In genomic region chr10:75860746-75861145, GRCm38 (mm10) we compare ENCODE assay signal across 9 mouse cellular contexts. TPM values are rescaled to one million over a fixed set of nuclear protein-coding genes. Genes with fewer than 3 reads are reported as not detected.
DNase-seq lines count a peak whose midpoint lies in the region; ATAC-seq lines count a peak whose summit lies in the region.
"Had no signal": no experiment of that assay in that cellular context is flagged by ENCODE, and none has a peak within 500 bp of the region (broad histone marks: within the 10 kb centered on the region; RNA-seq: fewer than 3 reads in every experiment).

No protein-coding gene starts in this region.

- 32% methylated on average over 7 of the region's 7 CpGs for WGBS in limb, embryonic 12.5 days
- WGBS in stomach, embryonic 16.5 days = 31% methylated on average over 7 of the region's 7 CpGs

- intact Hi-C loops in gastrocnemius, postnatal 36 days (cut with DNase I) = no loop called here

- H3K9me3 ChIP-seq in limb, embryonic 12.5 days = 0 out of 2 replicates have a peak, but pooled peaks cover 3% of the 10 kb centered on the region
- H3K9me3 ChIP-seq in stomach, embryonic 16.5 days (replicated peaks; ENCODE audit: control insufficient read depth, low read length) = no peaks in the 10 kb centered on the region

- no peak overlapping the region for H3K9ac ChIP-seq in limb, embryonic 12.5 days (replicated peaks)
- peak overlapping the region; percentile 86; the same call in 1 of the 2 replicates for H3K9ac ChIP-seq in stomach, embryonic 16.5 days (ENCODE audit: low read length)

- H3K27ac ChIP-seq in limb, embryonic 12.5 days = peak overlapping the region; percentile 97
- H3K27ac ChIP-seq in stomach, embryonic 16.5 days (ENCODE audit: low read length) = peak overlapping the region; percentile 97

- peak overlapping the region; percentile 81 for H3K4me2 ChIP-seq in limb, embryonic 12.5 days
- peak overlapping the region; percentile 74; the same call in 1 of the 2 replicates for H3K4me2 ChIP-seq in stomach, embryonic 16.5 days (ENCODE audit: low read depth, low read length)

- peak overlapping the region; percentile 72; the same call in 1 of the 2 replicates for H3K4me3 ChIP-seq in limb, embryonic 12.5 days (replicated peaks)
- no peak overlapping the region for H3K4me3 ChIP-seq in stomach, embryonic 16.5 days (replicated peaks; ENCODE audit: low read length)

- peak; percentile 19 for ATAC-seq in granulocyte monocyte progenitor cell, adult 5-6 weeks (replicated peaks; ENCODE audit: poor library complexity, severe bottlenecking)
- no peak for ATAC-seq in limb, embryonic 12.5 days (ENCODE audit: insufficient number of reproducible peaks, insufficient read depth, low FRiP score, low TSS enrichment, low read depth)
- ATAC-seq in stomach, embryonic 16.5 days (ENCODE audit: insufficient read depth, low FRiP score) = no peak

- DNase-seq in kidney, adult 9 months = peak; percentile 49
- DNase-seq in kidney, adult 18-20 months = no peak
- DNase-seq in NIH3T3 (ENCODE audit: low read depth) = peak; percentile 28
- DNase-seq in right cerebral cortex, postnatal 14 days = no peak
- no peak for DNase-seq in gastrocnemius, postnatal 36 days

- no peaks in the 10 kb centered on the region for H3K27me3 ChIP-seq in limb, embryonic 12.5 days
- H3K27me3 ChIP-seq in stomach, embryonic 16.5 days (ENCODE audit: control insufficient read depth, insufficient read depth, low read length) = no peaks in the 10 kb centered on the region
- H3K27me3 ChIP-seq: Patski had no signal

- peaks cover 24% of the 10 kb centered on the region for H3K36me3 ChIP-seq in limb, embryonic 12.5 days
- no peaks in the 10 kb centered on the region for H3K36me3 ChIP-seq in stomach, embryonic 16.5 days (ENCODE audit: control insufficient read depth, insufficient read depth, low read length)

- H3K4me1 ChIP-seq in limb, embryonic 12.5 days (replicated peaks) = peaks cover 27% of the 10 kb centered on the region
- H3K4me1 ChIP-seq in stomach, embryonic 16.5 days (ENCODE audit: control insufficient read depth, insufficient read depth, low read length) = peaks cover 18% of the 10 kb centered on the region

RNA-seq across cellular contexts. Expression of gene Mif, which starts 0.7 kb away (rescaled TPM):
- total RNA-seq in granulocyte monocyte progenitor cell, adult 5-6 weeks (2014; fragmentation: Nextera tagmentation) = 657 and 889 TPM in 2 replicates
- total RNA-seq in granulocyte monocyte progenitor cell, adult 5-6 weeks (2017) = 712 and 870 TPM in 2 replicates
- polyA plus RNA-seq in limb, embryonic 12.5 days (2016; fragmentation: Nextera tagmentation; extraction: Ambion mirVana) = 1,855 and 1,928 TPM in 2 replicates
- polyA plus RNA-seq in stomach, embryonic 16.5 days (2015; fragmentation: Nextera tagmentation; extraction: Ambion mirVana) = 1,459 and 1,538 TPM in 2 replicates
- 100 to 1,000 TPM; 135 to 144 TPM for total RNA-seq in gastrocnemius, postnatal 36 days (2021)

RNA-seq across cellular contexts. Expression of gene Gstt2, which starts 23.5 kb away (rescaled TPM):
- total RNA-seq in granulocyte monocyte progenitor cell, adult 5-6 weeks (2014; fragmentation: Nextera tagmentation) = 18.0 and 33.8 TPM in 2 replicates
- total RNA-seq in granulocyte monocyte progenitor cell, adult 5-6 weeks (2017) = 17.5 and 31.1 TPM in 2 replicates
- polyA plus RNA-seq in limb, embryonic 12.5 days (2016; fragmentation: Nextera tagmentation; extraction: Ambion mirVana) = 9.7 and 11.1 TPM in 2 replicates
- 64.8 and 76.9 TPM in 2 replicates for polyA plus RNA-seq in stomach, embryonic 16.5 days (2015; fragmentation: Nextera tagmentation; extraction: Ambion mirVana)
- total RNA-seq in gastrocnemius, postnatal 36 days (2021) = 1 to 10 TPM; 3.6 to 4.7 TPM

RNA-seq across cellular contexts. Expression of gene Derl3, which starts 32.5 kb away (rescaled TPM):
- total RNA-seq in granulocyte monocyte progenitor cell, adult 5-6 weeks (2014; fragmentation: Nextera tagmentation) = 7.0 TPM in 1 of 2 replicates, not detected in the other
- 2.3 TPM in 1 of 2 replicates, not detected in the other for total RNA-seq in granulocyte monocyte progenitor cell, adult 5-6 weeks (2017)
- polyA plus RNA-seq in limb, embryonic 12.5 days (2016; fragmentation: Nextera tagmentation; extraction: Ambion mirVana) = 3.5 and 3.9 TPM in 2 replicates
- polyA plus RNA-seq in stomach, embryonic 16.5 days (2015; fragmentation: Nextera tagmentation; extraction: Ambion mirVana) = 9.6 and 11.9 TPM in 2 replicates
- not detected for total RNA-seq in gastrocnemius, postnatal 36 days (2021)

RNA-seq across cellular contexts. Expression of gene Gstt4, which starts 38.4 kb away (rescaled TPM):
- total RNA-seq in granulocyte monocyte progenitor cell, adult 5-6 weeks (2014; fragmentation: Nextera tagmentation) = not detected in 2 replicates
- not detected in 2 replicates for total RNA-seq in granulocyte monocyte progenitor cell, adult 5-6 weeks (2017)
- not detected in 2 replicates for polyA plus RNA-seq in limb, embryonic 12.5 days (2016; fragmentation: Nextera tagmentation; extraction: Ambion mirVana)
- polyA plus RNA-seq in stomach, embryonic 16.5 days (2015; fragmentation: Nextera tagmentation; extraction: Ambion mirVana) = not detected in 2 replicates
- not detected for total RNA-seq in gastrocnemius, postnatal 36 days (2021)
- polyA plus RNA-seq: Patski had no signal

Comparison
In these comparisons a context has a peak if more than half of its experiments do, and no peak if none do; other contexts are left out.
1. DNase-seq: peak in kidney, adult 9 months (single experiment) and NIH3T3 (single experiment); none in kidney, adult 18-20 months (single experiment), right cerebral cortex, postnatal 14 days (single experiment) and gastrocnemius, postnatal 36 days (0 of 2).
2. RNA of gene Mif, which starts 0.7 kb away (total RNA-seq): 657 to 889 TPM in granulocyte monocyte progenitor cell, adult 5-6 weeks; 135 to 144 TPM in gastrocnemius, postnatal 36 days; every median in the first group is over 4 times any median in the second.